Comparison of ENCODE assay signal across 9 mouse cellular contexts in the genomic region with DNA sequence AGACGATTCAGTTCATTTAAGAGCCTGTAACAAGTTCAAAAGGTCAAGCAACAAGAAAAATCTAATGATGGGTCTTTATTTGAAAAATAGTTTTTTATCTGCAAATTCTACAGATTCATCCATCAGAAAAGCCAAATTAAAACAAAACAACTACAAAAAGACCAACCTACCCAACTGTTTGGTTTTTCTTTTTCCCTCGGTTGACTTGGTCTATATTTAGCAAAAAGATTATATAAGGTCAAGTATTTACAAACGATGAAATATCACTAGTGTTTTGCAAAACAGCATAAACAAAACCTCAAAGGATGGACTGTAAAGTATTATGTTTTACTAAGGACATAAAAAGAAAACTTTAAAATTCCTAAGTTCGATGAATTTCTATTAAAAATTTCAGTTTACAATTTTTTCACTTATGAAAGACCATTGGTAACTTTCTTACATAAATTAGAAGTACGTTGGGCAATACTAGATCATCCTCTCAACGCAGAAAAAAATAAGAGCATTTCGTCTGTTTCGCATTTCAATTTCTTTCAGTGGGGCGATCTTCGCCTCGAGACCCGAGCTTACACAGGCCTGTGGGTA. TPM values are rescaled to one million over a fixed set of nuclear protein-coding genes. Genes with fewer than 3 reads are reported as not detected.
A peak's percentile ranks its signal among the peaks of the same experiment; 100 is the strongest.
DNase-seq lines count a peak whose midpoint lies in the region; ATAC-seq and TF ChIP-seq lines count a peak whose summit lies in the region.
"Had no signal": no experiment of that assay in that cellular context is flagged by ENCODE, and none has a peak within 500 bp of the region (broad histone marks: within the 10 kb centered on the region; RNA-seq: fewer than 3 reads in every experiment).

No protein-coding gene starts in this region.

- H3K27me3 ChIP-seq in lung, embryonic 14.5 days (ENCODE audit: insufficient read depth, low read length): no peaks in the 10 kb centered on the region
- no peaks in the 10 kb centered on the region for H3K27me3 ChIP-seq in embryonic facial prominence, embryonic 14.5 days (replicated peaks; ENCODE audit: control insufficient read depth, insufficient read depth, low read length)
- H3K27me3 ChIP-seq in intestine, postnatal 0 days (replicated peaks; ENCODE audit: control insufficient read depth, insufficient read depth, low read length): no peaks in the 10 kb centered on the region
- no peaks in the 10 kb centered on the region for H3K27me3 ChIP-seq in neural tube, embryonic 15.5 days (replicated peaks)

- 2% methylated on average over 12 of the region's 12 CpGs for WGBS in lung, embryonic 14.5 days
- WGBS in embryonic facial prominence, embryonic 14.5 days: 3% methylated on average over 12 of the region's 12 CpGs
- WGBS in intestine, postnatal 0 days: 3% methylated on average over 12 of the region's 12 CpGs
- 8% methylated on average over 12 of the region's 12 CpGs for WGBS in neural tube, embryonic 15.5 days

- no peak for TF ChIP-seq CTCF in lung, embryonic 14.5 days (IDR thresholded peaks at IDR 0.05; ENCODE audit: low read depth)
- no peak for TF ChIP-seq CTCF in intestine, postnatal 0 days (IDR thresholded peaks at IDR 0.05; ENCODE audit: low read depth)

- peak overlapping the region; percentile 100 for H3K27ac ChIP-seq in lung, embryonic 14.5 days (ENCODE audit: low read depth)
- H3K27ac ChIP-seq in embryonic facial prominence, embryonic 14.5 days (replicated peaks; ENCODE audit: low read depth, low read length): peak overlapping the region; percentile 99
- H3K27ac ChIP-seq in intestine, postnatal 0 days (ENCODE audit: low read depth, low read length): peak overlapping the region; percentile 96
- peak overlapping the region; percentile 99 for H3K27ac ChIP-seq in neural tube, embryonic 15.5 days (replicated peaks)

- H3K4me2 ChIP-seq in lung, embryonic 14.5 days: peak overlapping the region; percentile 80
- peak overlapping the region; percentile 45 for H3K4me2 ChIP-seq in embryonic facial prominence, embryonic 14.5 days (ENCODE audit: low read depth, low read length)
- peak overlapping the region; percentile 68 for H3K4me2 ChIP-seq in intestine, postnatal 0 days (replicated peaks; ENCODE audit: low read depth)
- H3K4me2 ChIP-seq in neural tube, embryonic 15.5 days: peak overlapping the region; percentile 50

- no peak for ATAC-seq in lung, embryonic 14.5 days (ENCODE audit: insufficient read depth)
- ATAC-seq in embryonic facial prominence, embryonic 14.5 days (ENCODE audit: low read depth): no peak
- no peak for ATAC-seq in intestine, postnatal 0 days
- ATAC-seq in neural tube, embryonic 15.5 days (ENCODE audit: low FRiP score): no peak
- ATAC-seq in CD4-positive, CD25-positive, alpha-beta regulatory T cell, adult 4 months: no peak

- no peaks in the 10 kb centered on the region for H3K9me3 ChIP-seq in lung, embryonic 14.5 days (ENCODE audit: low read depth, low read length)
- H3K9me3 ChIP-seq in embryonic facial prominence, embryonic 14.5 days (ENCODE audit: control insufficient read depth, low read length): no peaks in the 10 kb centered on the region
- no peaks in the 10 kb centered on the region for H3K9me3 ChIP-seq in intestine, postnatal 0 days (ENCODE audit: control insufficient read depth)
- no peaks in the 10 kb centered on the region for H3K9me3 ChIP-seq in neural tube, embryonic 15.5 days (replicated peaks)

- peak overlapping the region; percentile 80 for H3K9ac ChIP-seq in lung, embryonic 14.5 days
- H3K9ac ChIP-seq in embryonic facial prominence, embryonic 14.5 days (ENCODE audit: low read depth, low read length): peak overlapping the region; percentile 89
- H3K9ac ChIP-seq in intestine, postnatal 0 days (ENCODE audit: low read depth, low read length): peak overlapping the region; percentile 75
- H3K9ac ChIP-seq in neural tube, embryonic 15.5 days (replicated peaks): peak overlapping the region; percentile 70

- no peak for DNase-seq in lung, embryonic 14.5 days
- no peak for DNase-seq in lung, postnatal 25 days (ENCODE audit: low spot score)
- no peak for DNase-seq in embryonic facial prominence, embryonic 14.5 days (ENCODE audit: low spot score)
- DNase-seq in adrenal gland, adult (ENCODE audit: inconsistent age in 2 of 2, low spot score in 1 of 2): no peak
- DNase-seq in adrenal gland, adult 8-10 months: no peak

- H3K4me3 ChIP-seq in lung, embryonic 14.5 days (ENCODE audit: low read depth, low read length): peak overlapping the region; percentile 63
- peak overlapping the region; percentile 51 for H3K4me3 ChIP-seq in embryonic facial prominence, embryonic 14.5 days (ENCODE audit: low read depth, low read length)
- H3K4me3 ChIP-seq in intestine, postnatal 0 days (ENCODE audit: low read depth, low read length): peak overlapping the region; percentile 74
- H3K4me3 ChIP-seq in neural tube, embryonic 15.5 days (replicated peaks): peak overlapping the region; percentile 78

- 0 out of 2 replicates have a peak, but pooled peaks cover 3% of the 10 kb centered on the region for H3K4me1 ChIP-seq in lung, embryonic 14.5 days (ENCODE audit: insufficient read depth)
- peaks cover 6% of the 10 kb centered on the region for H3K4me1 ChIP-seq in embryonic facial prominence, embryonic 14.5 days (ENCODE audit: control insufficient read depth, insufficient read depth, low read length)
- H3K4me1 ChIP-seq in intestine, postnatal 0 days (replicated peaks; ENCODE audit: control insufficient read depth, insufficient read depth, low read length): peaks cover 3% of the 10 kb centered on the region; the same call in 1 of the 2 replicates
- H3K4me1 ChIP-seq in neural tube, embryonic 15.5 days: peaks cover 9% of the 10 kb centered on the region; the same call in 1 of the 2 replicates

- no peaks in the 10 kb centered on the region for H3K36me3 ChIP-seq in lung, embryonic 14.5 days (ENCODE audit: insufficient read depth)
- H3K36me3 ChIP-seq in embryonic facial prominence, embryonic 14.5 days (ENCODE audit: control insufficient read depth, insufficient read depth, low read length): no peaks in the 10 kb centered on the region
- H3K36me3 ChIP-seq in intestine, postnatal 0 days (ENCODE audit: control insufficient read depth, insufficient read depth): no peaks in the 10 kb centered on the region
- H3K36me3 ChIP-seq in neural tube, embryonic 15.5 days: no peaks in the 10 kb centered on the region

RNA-seq across cellular contexts. Expression of a gene that starts 0.4 kb away (rescaled TPM):
- polyA plus RNA-seq in lung, embryonic 14.5 days (2014; fragmentation: Nextera tagmentation; extraction: Ambion mirVana): 13.8 and 14.2 TPM in 2 replicates
- polyA plus RNA-seq in embryonic facial prominence, embryonic 14.5 days (2014; fragmentation: Nextera tagmentation; extraction: Ambion mirVana): 10.7 and 11.2 TPM in 2 replicates
- polyA plus RNA-seq in intestine, postnatal 0 days (2015; fragmentation: Nextera tagmentation; extraction: Ambion mirVana): 4.3 and 4.7 TPM in 2 replicates
- 8.4 and 9.4 TPM in 2 replicates for polyA plus RNA-seq in neural tube, embryonic 15.5 days (2015; fragmentation: Nextera tagmentation; extraction: Ambion mirVana)
- 1 to 10 TPM; 7.4 to 8.7 TPM for polyA plus RNA-seq in CD4-positive, CD25-positive, alpha-beta regulatory T cell, adult 4 months (2017; shearing (Covaris generic))
- total RNA-seq in adrenal gland, adult 8-10 months (2022): 1 to 10 TPM; 4.9 to 9.2 (median 7.0) TPM

RNA-seq across cellular contexts. Expression of a gene that starts 1.9 kb away (rescaled TPM):
- 6.8 and 6.9 TPM in 2 replicates for polyA plus RNA-seq in lung, embryonic 14.5 days (2014; fragmentation: Nextera tagmentation; extraction: Ambion mirVana)
- 6.3 TPM in 2 replicates for polyA plus RNA-seq in embryonic facial prominence, embryonic 14.5 days (2014; fragmentation: Nextera tagmentation; extraction: Ambion mirVana)
- polyA plus RNA-seq in intestine, postnatal 0 days (2015; fragmentation: Nextera tagmentation; extraction: Ambion mirVana): 930 and 998 TPM in 2 replicates
- 8.5 and 9.4 TPM in 2 replicates for polyA plus RNA-seq in neural tube, embryonic 15.5 days (2015; fragmentation: Nextera tagmentation; extraction: Ambion mirVana)
- 1 to 10 TPM; 5.5 to 7.1 TPM for polyA plus RNA-seq in CD4-positive, CD25-positive, alpha-beta regulatory T cell, adult 4 months (2017; shearing (Covaris generic))
- 10 to 100 TPM in 2 of 4 experiments, 1 to 10 TPM in 2; 5.9 to 11.8 (median 8.8) TPM for total RNA-seq in adrenal gland, adult 8-10 months (2022)

RNA-seq across cellular contexts. Expression of a gene that starts 50.8 kb away (rescaled TPM):
- polyA plus RNA-seq in lung, embryonic 14.5 days (2014; fragmentation: Nextera tagmentation; extraction: Ambion mirVana): 0.37 TPM in 1 of 2 replicates, not detected in the other
- polyA plus RNA-seq in embryonic facial prominence, embryonic 14.5 days (2014; fragmentation: Nextera tagmentation; extraction: Ambion mirVana): 0.21 TPM in 1 of 2 replicates, not detected in the other
- polyA plus RNA-seq in intestine, postnatal 0 days (2015; fragmentation: Nextera tagmentation; extraction: Ambion mirVana): 0.09 and 0.10 TPM in 2 replicates
- polyA plus RNA-seq in neural tube, embryonic 15.5 days (2015; fragmentation: Nextera tagmentation; extraction: Ambion mirVana): not detected in 2 replicates
- polyA plus RNA-seq in CD4-positive, CD25-positive, alpha-beta regulatory T cell, adult 4 months (2017; shearing (Covaris generic)): not detected
- not detected for total RNA-seq in adrenal gland, adult 8-10 months (2022)
- total RNA-seq: layer of hippocampus, postnatal 25 days had no signal

Comparison
In these comparisons a context has a peak if more than half of its experiments do, and no peak if none do; other contexts are left out.
1. RNA of a gene that starts 1.9 kb away (polyA plus RNA-seq): 930 to 998 TPM in intestine, postnatal 0 days; 8.5 to 9.4 TPM in neural tube, embryonic 15.5 days, 5.5 to 7.1 TPM in CD4-positive, CD25-positive, alpha-beta regulatory T cell, adult 4 months, 6.8 to 6.9 TPM in lung, embryonic 14.5 days and 6.3 TPM in embryonic facial prominence, embryonic 14.5 days; every median in the first group is over 10 times any median in the second.
2. Peak in every context shown above with its lines, with median percentiles within 50 percentile points of each other: H3K27ac ChIP-seq, H3K4me2 ChIP-seq, H3K4me3 ChIP-seq and H3K9ac ChIP-seq.